Mouse (Mus musculus) lung, adult 2 months (tissue): ENCODE results near the gene Coro6. TPM values are rescaled to one million over a fixed set of nuclear protein-coding genes. Genes with fewer than 3 reads are reported as not detected.
A peak's percentile ranks its signal among the peaks of the same experiment; 100 is the strongest.

Experiments used
- DNase-seq: peaks from one replicate; pipeline ENCODE4 v3.0.0; 2022
- H3K4me1 ChIP-seq: fragments of 200-500 bp; 2 replicates; pipeline ENCODE4 v1.6.1; 2011; ENCODE audit warnings: low read length; ENCODE audit not compliant: control insufficient read depth, insufficient read depth
- H3K4me3 ChIP-seq: fragments of 200-500 bp; replicated peaks from 2 replicates; pipeline ENCODE3; 2011; ENCODE audit warnings: low read depth, mild to moderate bottlenecking, control low read depth, low read length; ENCODE audit errors: extremely low read depth
- CTCF ChIP-seq: fragments of 200-500 bp; IDR thresholded peaks from 2 replicates; pipeline ENCODE4 v1.5.1; 2011; ENCODE audit warnings: mild to moderate bottlenecking, low read length, control low read depth; ENCODE audit not compliant: insufficient read depth
- POLR2A ChIP-seq: fragments of 200-500 bp; IDR thresholded peaks from 2 replicates; pipeline ENCODE4 v1.6.1; 2011; ENCODE audit warnings: low read depth, mild to moderate bottlenecking, control low read depth, low read length, borderline replicate concordance; ENCODE audit errors: extremely low read depth
- WGBS: fragments of 180-500 bp; shearing (Covaris S2); methylation state at CpG from one replicate; pipeline ENCODE4 v1.1.7; 2018; 5-methylcytosine and 5-hydroxymethylcytosine counted together
- polyA plus RNA-seq: library from polyadenylated mRNA; depleted of rRNA; stranded (reverse); fragments of >200 nt; gene quantifications from 2 replicates; pipeline ENCODE4 v1.2.3, GENCODE M21; 2012; rRNA removed

Gene Coro6
- polyA plus RNA-seq = 23.6 and 34.3 TPM in 2 replicates

DNA sequence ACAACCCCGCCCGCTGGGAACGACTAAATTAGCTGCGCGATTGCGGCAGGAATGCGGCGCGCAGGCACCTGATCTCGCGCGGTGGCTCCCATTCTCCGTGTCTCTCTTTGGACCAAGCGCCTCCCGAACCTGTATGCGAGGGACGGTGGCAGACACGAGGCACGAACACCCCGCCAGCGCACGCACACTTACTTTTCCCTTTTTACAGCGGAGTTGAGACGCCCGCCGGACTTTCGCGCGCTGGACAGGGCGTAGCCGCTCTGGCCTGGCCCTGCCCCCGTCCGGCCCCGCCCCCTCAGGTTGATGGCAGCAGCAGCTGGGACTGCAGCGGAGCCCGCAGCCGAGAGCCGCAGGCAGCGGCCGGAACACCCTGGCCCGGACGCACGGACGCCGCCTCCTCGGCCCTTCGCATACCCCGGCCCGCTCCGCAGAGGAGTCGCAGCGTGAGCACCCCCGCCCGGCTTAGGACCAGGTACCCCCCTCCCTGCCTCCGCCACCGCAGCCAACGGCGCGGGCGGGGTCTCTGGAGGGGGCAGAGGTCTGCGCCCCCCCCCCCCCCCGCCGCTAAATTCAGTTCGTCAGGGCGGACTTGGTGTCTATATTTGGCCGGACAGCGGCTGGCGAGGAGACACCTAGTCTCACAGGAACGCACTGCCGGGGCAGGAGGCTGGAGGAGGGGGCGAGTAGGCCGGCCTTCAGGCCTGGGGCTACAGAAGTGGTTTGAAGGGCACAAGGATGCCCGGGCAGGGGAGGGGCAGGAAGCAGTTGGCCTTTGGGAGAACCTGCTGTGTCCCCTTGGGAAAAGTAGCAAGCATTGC, at the start of gene Coro6:
TSS of gene Coro6 (plus strand) at position 129 of the 818 bp plus-strand sequence.
- H3K4me3 ChIP-seq = peak within 1 kb of the TSS; percentile 84
- peak; percentile 78 for DNase-seq
- H3K4me1 ChIP-seq = peaks cover 3% of the 10 kb centered on the region
- TF ChIP-seq CTCF (no peak), POLR2A (no peak)
- under 1% methylated on average over 71 of the region's 73 CpGs for WGBS

- DNase-seq = no peak
- WGBS = 86% methylated on average over 2 of the region's 2 CpGs
- H3K4me3 ChIP-seq = no peak overlapping the region
- TF ChIP-seq CTCF (no peak), POLR2A (no peak)
- H3K4me1 ChIP-seq = peaks cover 11% of the 10 kb centered on the region
Measured at GRCm38 (mm10) chr11:77414141-77414839, 47.9 kb upstream of the Coro6 start.

DNA sequence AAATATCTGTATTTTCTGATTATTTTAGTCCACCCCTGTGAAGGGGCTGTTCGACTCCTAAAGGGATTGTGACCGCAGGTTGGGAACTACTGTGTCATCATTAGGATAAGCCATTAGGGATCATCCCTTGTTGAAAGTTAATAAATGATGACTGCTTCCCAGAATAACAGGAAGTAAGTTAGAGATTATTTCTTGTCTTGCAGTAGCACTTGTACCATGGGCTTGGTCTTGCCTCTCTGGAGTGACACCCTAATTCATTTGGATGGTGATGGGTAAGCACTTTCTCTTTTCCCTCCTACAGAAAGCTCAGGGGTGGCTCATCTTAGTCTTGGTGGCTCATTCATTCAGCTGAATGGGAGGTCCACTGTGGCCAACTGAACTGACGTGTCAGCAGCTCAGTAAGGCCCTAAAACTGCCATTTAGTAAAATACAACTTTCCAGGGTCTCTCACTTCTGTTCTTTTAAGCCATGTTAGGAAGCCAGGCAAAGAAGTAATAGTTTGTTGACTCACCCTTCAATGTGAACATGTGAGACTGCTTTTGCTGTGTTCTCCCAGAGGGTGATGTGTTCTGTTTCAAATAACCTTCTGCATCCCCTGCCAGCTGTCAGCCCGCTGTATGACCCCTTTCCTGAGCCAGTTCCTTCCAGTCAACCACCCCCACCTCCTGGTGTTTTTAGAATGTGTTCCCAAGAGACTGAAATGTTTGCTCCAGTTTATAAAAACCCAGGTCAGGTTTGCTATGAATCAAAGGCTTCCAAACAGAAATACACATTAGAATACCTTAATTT, 45.8 kb upstream of the Coro6 start:
- whole genome bisulfite sequencing = 76% methylated on average over 4 of the region's 4 CpGs
- no peak for DNase-seq

DNA sequence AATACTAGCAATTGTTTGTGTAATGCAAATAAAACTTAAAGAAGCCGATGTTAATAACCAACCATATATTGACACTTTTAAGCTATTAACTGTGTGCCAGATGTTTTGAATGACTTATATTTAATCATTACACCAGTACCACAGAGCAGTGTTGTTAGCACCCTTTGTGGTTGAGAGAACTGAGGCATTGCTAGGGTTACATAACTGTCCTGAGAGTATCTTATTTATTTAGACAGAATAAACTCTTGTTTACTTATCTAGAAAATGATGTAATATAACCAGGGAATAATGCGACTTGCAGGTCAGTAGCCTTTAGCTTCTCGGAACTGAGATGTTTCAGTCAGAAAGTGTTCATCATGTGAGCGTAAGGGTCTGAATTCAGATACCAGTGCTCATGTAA, 44.2 kb upstream of the Coro6 start:
- 80% methylated on average over 4 of the region's 4 CpGs for WGBS
- Histone ChIP-seq H3K4me1 (peaks cover 7% of the 10 kb centered on the region), H3K4me3 (no peak overlapping the region)
- no peak for TF ChIP-seq POLR2A
- TF ChIP-seq CTCF = no peak
- DNase-seq = no peak

More for the DNA sequence above, 45.8 kb upstream of the Coro6 start:
- TF ChIP-seq POLR2A (no peak), CTCF (no peak)
- Histone ChIP-seq H3K4me3 (no peak overlapping the region), H3K4me1 (peaks cover 7% of the 10 kb centered on the region)

DNA sequence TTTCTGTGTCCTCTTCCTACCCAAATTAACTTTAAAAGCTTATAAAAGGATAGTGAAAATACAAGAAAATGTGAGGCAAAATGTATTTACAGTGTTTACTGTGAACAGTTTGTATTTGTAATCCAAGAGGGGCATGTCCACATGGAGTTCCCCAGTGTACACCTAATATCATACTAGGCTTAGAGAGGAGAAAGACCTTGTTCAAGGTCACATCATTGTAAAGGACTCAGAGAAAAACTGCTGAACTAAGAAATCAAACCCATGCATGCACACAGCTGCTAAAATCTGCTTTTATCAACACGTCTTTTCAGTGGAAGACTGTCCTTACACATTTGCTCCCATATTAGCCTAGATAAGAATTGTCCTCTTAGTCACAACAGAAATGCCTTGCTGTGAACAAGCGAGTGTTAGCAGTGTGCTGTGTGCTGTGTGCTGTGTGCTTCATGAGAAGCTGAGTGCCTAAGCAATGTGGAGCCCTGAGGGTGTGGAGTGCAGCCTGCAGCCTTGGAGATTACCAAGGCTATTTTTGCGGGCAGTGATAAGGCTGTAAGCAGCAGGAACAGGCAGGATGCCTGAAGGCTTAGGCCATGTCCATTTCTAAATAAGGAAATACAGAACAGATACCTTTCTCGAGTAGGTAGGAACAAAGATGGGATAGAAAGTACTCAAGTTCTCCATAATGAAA, 38.9 kb upstream of the Coro6 start:
- Histone ChIP-seq H3K4me1 (no peaks in the 10 kb centered on the region; the same call in 1 of the 2 replicates), H3K4me3 (no peak overlapping the region)
- 65% methylated on average over 4 of the region's 4 CpGs for WGBS
- DNase-seq = no peak
- TF ChIP-seq CTCF (no peak), POLR2A (no peak)

GRCm38 (mm10) chr11:77428446-77428845, 33.8 kb upstream of the Coro6 start:
- no peak for DNase-seq
- WGBS = 75% methylated on average over 1 of the region's 1 CpGs
- Histone ChIP-seq H3K4me1 (peaks cover 2% of the 10 kb centered on the region; the same call in 1 of the 2 replicates), H3K4me3 (no peak overlapping the region)
- TF ChIP-seq CTCF = no peak
- no peak for TF ChIP-seq POLR2A

GRCm38 (mm10) chr11:77437026-77437425, 25.2 kb upstream of the Coro6 start:
- DNase-seq = no peak
- Histone ChIP-seq H3K4me1 (peaks cover 14% of the 10 kb centered on the region), H3K4me3 (no peak overlapping the region)
- WGBS = 80% methylated on average over 2 of the region's 2 CpGs
- no peak for TF ChIP-seq POLR2A

DNA sequence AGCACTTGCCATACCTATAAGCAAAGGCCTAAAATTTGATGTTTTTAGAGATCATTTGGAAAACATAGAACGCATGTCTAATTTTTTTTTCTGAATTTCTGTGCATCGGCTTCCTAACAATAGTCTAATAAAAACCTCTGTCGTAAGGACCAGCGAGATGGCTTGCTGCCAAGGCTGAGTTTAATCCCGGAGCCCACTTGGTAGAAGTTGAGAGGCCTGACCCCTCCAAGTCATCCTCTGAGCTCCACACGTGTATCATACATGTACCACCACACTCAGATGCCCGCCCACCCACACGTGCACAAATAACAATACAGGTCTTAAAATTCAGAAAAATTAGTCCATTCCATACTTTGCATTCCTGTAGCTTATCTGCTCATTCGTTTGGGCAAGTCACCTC, 22.1 kb upstream of the Coro6 start:
- peaks cover 43% of the 10 kb centered on the region for H3K4me1 ChIP-seq
- no peak for TF ChIP-seq CTCF
- no peak for TF ChIP-seq POLR2A
- no peak for DNase-seq
- 64% methylated on average over 9 of the region's 9 CpGs for WGBS
- no peak overlapping the region for H3K4me3 ChIP-seq

DNA sequence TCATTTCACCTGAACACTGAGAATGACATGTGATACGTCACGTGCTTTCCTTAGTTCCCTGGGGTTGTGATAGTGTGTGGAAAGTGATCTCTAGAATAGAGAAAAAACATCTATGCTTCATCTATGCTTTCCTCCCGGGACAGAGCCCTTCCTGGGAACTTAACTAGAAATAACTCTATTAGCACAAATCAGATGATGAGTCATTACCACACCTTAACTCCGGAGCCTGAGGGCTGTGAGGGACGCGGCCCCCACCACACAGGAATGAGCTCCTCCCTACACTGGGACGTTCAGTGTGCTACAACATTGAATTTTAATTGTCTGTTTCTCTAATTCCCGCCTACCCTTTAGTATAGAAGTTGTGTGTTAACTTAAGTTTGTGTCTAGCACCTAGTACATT, 21.2 kb upstream of the Coro6 start:
- peaks cover 51% of the 10 kb centered on the region for H3K4me1 ChIP-seq
- TF ChIP-seq POLR2A = no peak
- TF ChIP-seq CTCF = no peak
- WGBS = 46% methylated on average over 8 of the region's 8 CpGs
- DNase-seq = no peak
- H3K4me3 ChIP-seq = no peak overlapping the region
